Mouse (Mus musculus): ENCODE measurements around the gene Rptor.

DNA sequence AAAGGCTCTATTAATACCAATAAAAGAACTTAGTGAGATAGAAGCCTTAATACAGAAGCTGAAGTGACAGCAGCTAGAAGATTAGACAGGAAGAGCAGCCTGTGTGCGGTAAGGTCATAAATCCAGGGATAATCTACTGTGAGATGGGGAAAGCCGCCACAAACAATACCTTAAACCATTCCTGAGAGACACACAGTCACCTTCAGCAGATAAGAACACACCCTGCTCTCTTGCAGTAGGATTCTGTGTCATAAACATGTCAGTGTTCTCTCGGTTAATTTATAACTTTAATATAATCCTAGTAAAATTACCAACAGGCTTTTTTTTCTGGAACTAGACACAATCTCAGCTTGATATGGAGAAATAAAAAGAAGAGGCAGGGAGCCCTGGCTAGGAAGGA lies 233.6 kb downstream of the Rptor start:
- TF ChIP-seq CTCF (IDR thresholded peaks at IDR 0.05; ENCODE audit: borderline replicate concordance, extremely low read depth, insufficient read depth, insufficient read length) (no peak), POLR2A (IDR thresholded peaks at IDR 0.05; ENCODE audit: borderline replicate concordance, extremely low read depth, insufficient read depth, insufficient read length, poor library complexity, severe bottlenecking) (no peak)
